Mouse (Mus musculus): ENCODE results near the gene Mak. TPM values are rescaled to one million over a fixed set of nuclear protein-coding genes. Genes with fewer than 3 reads are reported as not detected.
A peak's percentile ranks its signal among the peaks of the same experiment; 100 is the strongest.
"Not testable (repeated sequence)": the region's sequence is repeated elsewhere in the genome, so short reads cannot be mapped to it uniquely, and the experiment has no call there.

Mak gene
- polyA plus RNA-seq, 1 experiment from 2014 or later: 2.4 TPM

GRCm38 (mm10) chr13:41015829-41016634 is 63.5 kb downstream of the Mak start, which contains the start of gene Tmem14c:
Gene Tmem14c (plus strand): TSS chr13:41016292.
- peaks cover 14% of the 10 kb centered on the region for H3K36me3 ChIP-seq (ENCODE audit: control insufficient read depth, insufficient read depth, low read length)
- peak; percentile 99 for ATAC-seq
- H3K9me3 ChIP-seq (ENCODE audit: control insufficient read depth, low read length): no peaks in the 10 kb centered on the region
- no peaks in the 10 kb centered on the region for H3K27me3 ChIP-seq (replicated peaks; ENCODE audit: control insufficient read depth, insufficient read depth, low read length)
- WGBS: 1% methylated on average over 43 of the region's 43 CpGs
- H3K4me3 ChIP-seq (ENCODE audit: low read length): peak within 1 kb of the TSS; percentile 72
- H3K4me1 ChIP-seq (ENCODE audit: control insufficient read depth, insufficient read depth, low read depth, low read length): peaks cover 14% of the 10 kb centered on the region
- peak within 1 kb of the TSS; percentile 92 for H3K27ac ChIP-seq (ENCODE audit: low read depth, low read length)
- H3K4me2 ChIP-seq (ENCODE audit: low read length): peak within 1 kb of the TSS; percentile 75
- peak within 1 kb of the TSS; percentile 79 for H3K9ac ChIP-seq (ENCODE audit: low read depth, low read length)

DNA sequence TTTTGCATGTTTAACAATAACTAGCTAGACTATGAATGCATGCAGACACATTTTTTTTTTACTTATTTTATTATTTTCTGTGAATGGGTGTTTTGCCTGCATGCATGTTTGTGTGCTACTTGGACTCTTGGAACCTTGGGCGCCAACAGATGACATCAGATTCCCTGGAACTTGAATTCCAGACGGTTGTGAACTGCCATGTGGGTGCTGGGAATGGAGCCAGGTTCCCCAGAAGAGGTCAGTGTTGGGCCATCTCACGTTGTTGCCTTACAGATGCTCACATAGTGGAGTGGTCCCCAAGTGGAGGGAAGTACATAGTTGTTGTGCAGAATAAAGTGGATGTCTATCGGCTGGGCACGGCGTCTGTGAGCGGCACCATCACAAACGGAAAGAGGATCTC is 70.6 kb downstream of the Mak start:
- no peak overlapping the region for H3K27ac ChIP-seq (ENCODE audit: low read depth, low read length)
- H3K36me3 ChIP-seq (ENCODE audit: control insufficient read depth, insufficient read depth, low read length): peaks cover 35% of the 10 kb centered on the region
- H3K4me1 ChIP-seq (ENCODE audit: control insufficient read depth, insufficient read depth, low read depth, low read length): no peaks in the 10 kb centered on the region
- no peak overlapping the region for H3K4me2 ChIP-seq (ENCODE audit: low read length)
- no peak overlapping the region for H3K4me3 ChIP-seq (ENCODE audit: low read length)
- no peaks in the 10 kb centered on the region for H3K27me3 ChIP-seq (replicated peaks; ENCODE audit: control insufficient read depth, insufficient read depth, low read length)
- no peak for ATAC-seq
- no peak overlapping the region for H3K9ac ChIP-seq (ENCODE audit: low read depth, low read length)
- WGBS: 83% methylated on average over 8 of the region's 8 CpGs
- H3K9me3 ChIP-seq (ENCODE audit: control insufficient read depth, low read length): no peaks in the 10 kb centered on the region

- Histone ChIP-seq H3K4me1 (ENCODE audit: control insufficient read depth, insufficient read depth, low read depth, low read length) (no peaks in the 10 kb centered on the region), H3K9ac (ENCODE audit: low read depth, low read length) (no peak overlapping the region), H3K27ac (ENCODE audit: low read depth, low read length) (no peak overlapping the region), H3K4me2 (ENCODE audit: low read length) (no peak overlapping the region), H3K36me3 (ENCODE audit: control insufficient read depth, insufficient read depth, low read length) (peaks cover 35% of the 10 kb centered on the region), H3K4me3 (ENCODE audit: low read length) (no peak overlapping the region), H3K27me3 (replicated peaks; ENCODE audit: control insufficient read depth, insufficient read depth, low read length) (no peaks in the 10 kb centered on the region), H3K9me3 (ENCODE audit: control insufficient read depth, low read length) (no peaks in the 10 kb centered on the region)
- WGBS: 95% methylated on average over 10 of the region's 10 CpGs
- ATAC-seq: no peak
Measured at GRCm38 (mm10) chr13:41008271-41008670, 71.2 kb downstream of the Mak start.

DNA sequence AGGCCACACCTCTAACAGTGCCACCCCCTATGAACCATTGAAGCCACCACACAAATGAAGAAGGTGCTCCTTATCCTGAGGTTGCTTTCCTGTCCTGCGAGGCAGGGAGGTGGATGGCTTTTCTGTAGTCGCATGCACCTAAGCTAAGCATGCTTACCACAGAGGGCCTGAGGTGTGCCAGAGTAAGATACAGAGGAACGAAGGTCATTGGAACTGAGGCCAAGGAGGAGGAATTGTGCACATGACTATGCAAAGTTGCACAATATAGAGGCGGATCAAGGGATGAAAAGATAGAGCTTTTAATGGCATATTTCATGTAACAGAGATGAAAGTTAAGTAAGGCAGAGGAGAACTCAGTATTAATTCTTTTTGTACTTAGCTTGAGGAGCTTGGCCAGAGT is 73.3 kb downstream of the Mak start:
- H3K4me3 ChIP-seq (ENCODE audit: low read length): no peak overlapping the region
- no peak overlapping the region for H3K27ac ChIP-seq (ENCODE audit: low read depth, low read length)
- peaks cover 29% of the 10 kb centered on the region for H3K36me3 ChIP-seq (ENCODE audit: control insufficient read depth, insufficient read depth, low read length)
- no peak overlapping the region for H3K9ac ChIP-seq (ENCODE audit: low read depth, low read length)
- H3K9me3 ChIP-seq (ENCODE audit: control insufficient read depth, low read length): no peaks in the 10 kb centered on the region
- no peak for ATAC-seq
- no peak overlapping the region for H3K4me2 ChIP-seq (ENCODE audit: low read length)
- WGBS: 96% methylated on average over 4 of the region's 4 CpGs
- H3K4me1 ChIP-seq (ENCODE audit: control insufficient read depth, insufficient read depth, low read depth, low read length): peaks cover 9% of the 10 kb centered on the region
- H3K27me3 ChIP-seq (replicated peaks; ENCODE audit: control insufficient read depth, insufficient read depth, low read length): no peaks in the 10 kb centered on the region

DNA sequence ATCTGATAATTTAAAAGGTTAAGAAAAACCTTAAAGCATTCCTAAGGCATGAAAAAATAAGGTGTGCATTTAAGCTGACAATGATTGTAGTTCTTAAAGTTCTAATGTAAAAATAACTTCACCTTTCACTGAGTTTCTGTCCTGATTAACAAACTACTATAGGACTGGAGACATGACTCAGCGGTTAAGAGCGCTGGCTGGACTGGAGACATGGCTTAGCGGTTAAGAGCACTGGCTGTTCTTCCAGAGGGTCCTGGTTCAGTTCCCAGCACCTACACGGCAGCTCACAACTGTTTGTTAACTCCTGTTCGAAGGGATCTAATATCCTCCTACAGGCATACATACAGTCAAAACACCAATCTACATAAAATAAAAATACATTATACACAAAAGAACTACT is 77.5 kb downstream of the Mak start:
- ATAC-seq: no peak
- Histone ChIP-seq H3K9ac (ENCODE audit: low read depth, low read length) (no peak overlapping the region), H3K27me3 (replicated peaks; ENCODE audit: control insufficient read depth, insufficient read depth, low read length) (no peaks in the 10 kb centered on the region), H3K4me2 (ENCODE audit: low read length) (peak overlapping the region; percentile 82), H3K4me3 (ENCODE audit: low read length) (peak overlapping the region; percentile 100), H3K9me3 (ENCODE audit: control insufficient read depth, low read length) (no peaks in the 10 kb centered on the region), H3K4me1 (ENCODE audit: control insufficient read depth, insufficient read depth, low read depth, low read length) (peaks cover 9% of the 10 kb centered on the region), H3K36me3 (ENCODE audit: control insufficient read depth, insufficient read depth, low read length) (peaks cover 3% of the 10 kb centered on the region; the same call in 1 of the 2 replicates), H3K27ac (ENCODE audit: low read depth, low read length) (no peak overlapping the region)
- WGBS: 84% methylated on average over 5 of the region's 5 CpGs

DNA sequence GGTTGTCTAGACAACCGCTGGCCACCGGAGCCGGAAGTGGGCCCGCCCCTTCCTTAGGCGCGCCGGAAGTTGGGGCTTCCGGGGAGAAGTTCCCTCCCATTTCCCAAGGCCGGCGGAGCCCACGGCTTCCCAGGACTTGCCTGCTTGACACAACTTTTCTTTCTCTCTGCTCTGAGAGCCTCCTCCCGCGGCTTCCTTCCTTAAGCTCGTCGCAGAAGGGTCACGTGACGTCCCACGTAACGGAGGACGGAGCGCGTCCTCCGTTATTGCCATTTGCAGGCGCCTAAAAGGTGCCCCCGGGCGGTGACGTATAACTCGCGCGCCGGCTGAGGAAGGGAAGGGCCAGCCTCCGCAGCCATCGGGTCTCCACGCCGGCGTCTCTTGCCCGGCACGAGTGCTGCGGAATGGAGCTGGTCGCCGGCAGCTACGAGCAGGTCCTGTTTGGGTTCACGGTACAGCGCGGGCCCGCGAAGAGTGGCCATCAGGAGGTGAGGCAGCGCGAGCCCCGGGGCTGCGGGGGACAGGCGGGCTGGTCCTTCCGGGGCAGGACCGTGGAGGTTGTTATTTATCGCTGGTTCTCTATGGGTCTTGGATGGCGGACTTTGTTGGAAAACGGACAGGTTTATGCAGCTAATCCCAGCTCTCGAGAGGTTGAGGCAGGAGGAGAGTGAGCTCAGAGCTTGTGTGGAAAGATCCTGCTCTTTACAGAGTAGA is 78.4 kb downstream of the Mak start, which contains the start of gene Pak1ip1:
Pak1ip1 (plus strand) TSS at position 98 of the 714 bp plus-strand sequence.
- WGBS: under 1% methylated on average over 57 of the region's 58 CpGs
- H3K27me3 ChIP-seq (replicated peaks; ENCODE audit: control insufficient read depth, insufficient read depth, low read length): no peaks in the 10 kb centered on the region
- peak within 1 kb of the TSS; percentile 82 for H3K4me2 ChIP-seq (ENCODE audit: low read length)
- H3K4me3 ChIP-seq (ENCODE audit: low read length): peak within 1 kb of the TSS; percentile 100
- H3K27ac ChIP-seq (ENCODE audit: low read depth, low read length): peak within 1 kb of the TSS; percentile 98
- peaks cover 9% of the 10 kb centered on the region for H3K4me1 ChIP-seq (ENCODE audit: control insufficient read depth, insufficient read depth, low read depth, low read length)
- peak within 1 kb of the TSS; percentile 92 for H3K9ac ChIP-seq (ENCODE audit: low read depth, low read length)
- peaks cover 3% of the 10 kb centered on the region; the same call in 1 of the 2 replicates for H3K36me3 ChIP-seq (ENCODE audit: control insufficient read depth, insufficient read depth, low read length)
- peak; percentile 98 for ATAC-seq
- no peaks in the 10 kb centered on the region for H3K9me3 ChIP-seq (ENCODE audit: control insufficient read depth, low read length)

- H3K9me3 ChIP-seq (ENCODE audit: control insufficient read depth, low read length): no peaks in the 10 kb centered on the region
- ATAC-seq: peak; percentile 58
- H3K36me3 ChIP-seq (ENCODE audit: control insufficient read depth, insufficient read depth, low read length): peaks cover 2% of the 10 kb centered on the region; the same call in 1 of the 2 replicates
- peak overlapping the region; percentile 98 for H3K27ac ChIP-seq (ENCODE audit: low read depth, low read length)
- H3K27me3 ChIP-seq (replicated peaks; ENCODE audit: control insufficient read depth, insufficient read depth, low read length): no peaks in the 10 kb centered on the region
- WGBS: under 1% methylated on average over 25 of the region's 25 CpGs
- H3K4me3 ChIP-seq (ENCODE audit: low read length): peak overlapping the region; percentile 100
- H3K4me2 ChIP-seq (ENCODE audit: low read length): peak overlapping the region; percentile 82
- peak overlapping the region; percentile 92 for H3K9ac ChIP-seq (ENCODE audit: low read depth, low read length)
- H3K4me1 ChIP-seq (ENCODE audit: control insufficient read depth, insufficient read depth, low read depth, low read length): peaks cover 9% of the 10 kb centered on the region
Measured at GRCm38 (mm10) chr13:41000140-41000925, 79.2 kb downstream of the Mak start.

DNA sequence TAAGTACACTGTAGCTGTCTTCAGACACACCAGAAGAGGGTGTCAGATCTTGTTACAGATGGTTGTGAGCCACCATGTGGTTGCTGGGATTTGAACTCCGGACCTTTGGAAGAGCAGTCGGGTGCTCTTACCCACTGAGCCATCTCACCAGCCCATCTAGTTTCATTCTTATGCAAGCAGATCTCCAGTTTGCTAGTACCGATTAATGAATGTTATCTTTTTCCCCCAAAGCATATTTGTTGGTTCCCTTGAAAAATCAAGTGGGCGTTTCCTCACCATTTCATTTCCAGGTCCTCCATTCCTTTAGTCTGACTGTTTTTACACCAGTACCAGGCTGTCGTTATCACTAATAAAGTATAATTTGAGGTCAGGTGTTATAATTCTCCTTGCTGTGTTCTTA is 81.0 kb downstream of the Mak start:
- H3K27ac ChIP-seq (ENCODE audit: low read depth, low read length); H3K36me3 ChIP-seq (ENCODE audit: control insufficient read depth, insufficient read depth, low read length); ATAC-seq; H3K9me3 ChIP-seq (ENCODE audit: control insufficient read depth, low read length); H3K4me1 ChIP-seq (ENCODE audit: control insufficient read depth, insufficient read depth, low read depth, low read length); H3K4me3 ChIP-seq (ENCODE audit: low read length); H3K9ac ChIP-seq (ENCODE audit: low read depth, low read length); H3K27me3 ChIP-seq (replicated peaks; ENCODE audit: control insufficient read depth, insufficient read depth, low read length); H3K4me2 ChIP-seq (ENCODE audit: low read length): not testable (repeated sequence)
- 93% methylated on average over 5 of the region's 5 CpGs for WGBS
